Mouse (Mus musculus) cerebellum, adult 9-11 months (tissue): ENCODE measurements around the gene Fosb.

Experiments
- DNase-seq: peaks from one replicate; pipeline ENCODE4 v3.0.0; 2022

Gene Fosb

DNA sequence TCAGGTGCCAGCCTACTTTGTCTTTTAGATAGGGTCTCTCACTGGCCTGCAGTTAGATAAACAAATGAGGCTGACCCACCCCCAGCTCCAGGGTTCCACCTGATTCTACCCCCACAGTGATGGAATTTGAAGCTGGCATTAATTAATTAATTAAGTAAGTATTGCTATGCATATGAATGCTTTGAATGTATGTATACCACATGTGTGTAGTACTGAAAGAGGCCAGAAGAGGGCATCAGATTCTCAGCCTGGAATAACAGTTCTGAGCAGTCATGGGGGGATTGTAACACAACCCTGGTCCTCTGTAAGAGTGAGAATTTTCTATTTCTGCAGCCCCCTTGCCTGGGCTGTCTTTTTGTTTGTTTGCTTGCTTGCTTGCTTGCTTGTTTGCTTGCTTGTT lies 18.6 kb upstream of the Fosb start:
- no peak for DNase-seq

DNA sequence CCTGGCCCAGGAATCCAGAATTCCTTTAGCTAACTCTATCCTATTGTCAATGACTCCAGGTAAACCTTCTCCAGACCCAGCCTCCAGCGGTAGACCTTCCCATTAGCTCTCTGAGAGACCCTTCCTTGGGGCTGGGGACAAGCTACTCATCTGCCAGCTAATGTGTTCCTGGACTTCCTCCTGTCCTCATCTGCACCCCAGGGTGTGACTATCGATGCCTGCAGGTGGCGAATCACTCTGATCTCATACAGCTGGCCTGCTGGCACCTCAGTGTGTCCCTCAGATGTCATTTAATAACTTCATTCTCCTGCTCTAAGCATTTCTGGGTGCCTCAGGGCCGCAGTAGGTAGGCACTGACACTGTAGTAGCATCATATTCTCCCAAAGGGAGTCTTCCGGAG lies 17.9 kb upstream of the Fosb start:
- DNase-seq, result no peak

DNA sequence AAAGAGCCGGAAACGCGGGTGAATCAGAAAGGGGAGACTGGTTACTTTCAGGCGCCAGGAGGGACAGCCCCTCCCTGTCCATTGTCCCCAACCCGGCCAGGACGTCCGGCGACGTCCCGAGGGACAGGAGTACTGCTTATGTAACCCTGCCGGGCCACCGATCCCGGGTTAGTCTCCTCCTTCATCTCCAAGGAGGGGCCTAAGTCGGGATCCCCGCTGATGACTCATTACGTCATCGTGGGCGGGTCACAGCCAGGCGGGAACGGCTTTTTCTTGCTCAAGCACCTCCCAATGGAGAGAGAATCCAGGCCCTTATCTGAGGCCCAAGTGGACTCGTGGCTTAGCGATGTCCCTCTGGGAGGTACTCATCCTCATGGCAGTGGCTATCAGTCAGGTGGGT lies 17.3 kb upstream of the Fosb start:
- DNase-seq, result peak; percentile 89

DNA sequence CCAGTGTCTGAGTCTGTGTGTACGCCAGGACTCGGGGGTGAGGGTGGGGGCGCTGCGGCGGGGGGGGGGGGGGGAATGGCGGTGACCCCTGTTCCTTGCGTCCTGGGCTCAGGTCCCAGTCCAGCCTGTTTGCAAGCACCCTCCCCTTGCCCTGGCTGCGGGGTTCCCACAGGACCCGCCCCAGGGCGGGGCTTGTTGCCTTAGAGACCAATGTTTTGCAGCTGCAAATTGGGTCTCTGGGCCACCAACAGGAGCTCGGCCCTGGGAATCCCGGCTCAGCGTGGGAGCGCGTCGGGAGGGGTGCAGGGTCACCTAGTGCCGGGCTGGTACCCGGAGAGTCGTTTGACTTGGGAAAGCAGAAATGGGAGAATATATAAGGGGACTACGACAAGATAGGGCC lies 16.5 kb upstream of the Fosb start:
- DNase-seq, result peak; percentile 71

DNA sequence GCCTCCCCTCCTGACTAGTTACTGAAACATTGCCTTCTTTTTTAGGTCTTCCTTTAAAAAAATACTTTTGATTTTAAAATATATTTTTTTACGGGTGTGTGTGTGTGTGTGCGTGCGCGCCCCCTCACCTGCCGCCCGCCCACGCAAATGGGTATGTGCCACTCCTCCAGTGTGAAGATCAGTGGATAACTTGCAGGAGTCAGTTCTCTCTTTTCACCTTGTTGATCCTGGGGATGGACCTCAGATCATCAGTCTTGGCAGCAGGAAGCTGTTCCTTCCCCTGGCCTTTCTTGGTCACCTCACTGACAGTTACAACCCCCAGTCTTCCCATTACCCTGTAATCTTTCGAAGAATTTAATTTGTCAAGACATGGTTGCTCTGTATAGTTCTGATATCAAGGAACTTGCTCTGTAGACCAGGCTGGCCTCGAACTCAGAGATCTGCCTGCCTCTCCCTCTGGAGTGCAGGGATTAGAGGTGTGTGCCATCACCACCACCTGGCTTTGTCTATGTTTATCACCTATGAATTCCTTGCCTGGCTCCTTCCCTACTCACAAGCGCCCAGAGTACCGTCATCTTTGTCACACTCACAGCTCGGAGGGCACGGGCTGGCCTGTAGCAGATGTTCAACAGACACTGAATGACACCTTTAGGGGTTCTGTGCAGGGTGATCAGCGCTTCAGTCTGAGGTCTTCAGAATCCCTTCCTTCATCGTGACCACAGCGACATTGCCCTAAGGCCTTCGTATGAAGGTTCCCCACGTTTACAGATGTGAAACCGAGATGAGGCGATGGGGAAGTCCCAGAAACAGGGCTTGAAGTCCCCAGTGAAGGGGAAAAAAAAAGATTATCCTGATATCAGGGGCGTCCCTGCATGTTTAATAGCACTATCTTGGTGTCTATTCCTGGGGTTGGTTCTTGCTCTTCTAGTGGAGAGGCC lies 15.7 kb upstream of the Fosb start:
- DNase-seq, result no peak

DNA sequence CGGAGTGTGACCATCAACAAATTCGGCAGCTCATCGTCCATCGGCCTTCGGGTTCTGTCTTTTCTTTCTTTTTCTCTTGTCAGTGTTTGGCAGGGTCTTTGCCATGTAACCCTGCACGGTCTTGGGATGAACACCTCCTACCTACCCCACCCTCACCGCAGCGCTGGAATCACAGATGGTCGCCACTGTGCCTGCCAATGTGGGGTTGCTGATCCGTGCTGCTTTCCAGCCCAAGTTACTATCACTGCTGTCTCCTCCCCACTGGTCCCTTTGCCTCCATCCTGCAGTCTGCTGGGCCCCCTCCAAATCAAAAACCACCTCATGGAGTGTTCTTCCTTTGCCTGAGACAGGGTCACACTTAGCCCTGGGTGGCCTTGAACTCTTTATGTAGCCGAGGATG lies 14.4 kb upstream of the Fosb start:
- DNase-seq, result no peak

DNA sequence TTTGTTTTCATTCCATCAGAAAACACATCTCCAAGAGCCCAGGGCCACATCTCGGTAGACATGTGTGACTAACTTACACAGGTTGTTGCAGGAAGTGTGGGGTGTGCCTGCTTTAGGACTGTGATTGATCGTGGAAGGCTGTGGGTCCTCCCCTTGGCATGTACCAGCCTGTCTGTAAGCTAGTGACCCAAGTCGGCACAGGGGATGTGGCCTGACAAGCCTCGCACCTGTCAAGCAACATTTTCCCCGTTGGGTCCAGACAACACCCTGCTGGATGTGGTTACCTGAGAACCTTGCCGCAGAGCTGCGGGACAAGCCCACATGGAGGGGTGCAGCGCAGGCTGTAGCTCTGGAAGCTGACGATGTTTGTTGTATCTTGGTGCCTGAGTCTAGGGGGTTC lies 12.6 kb upstream of the Fosb start:
- no peak for DNase-seq

DNA sequence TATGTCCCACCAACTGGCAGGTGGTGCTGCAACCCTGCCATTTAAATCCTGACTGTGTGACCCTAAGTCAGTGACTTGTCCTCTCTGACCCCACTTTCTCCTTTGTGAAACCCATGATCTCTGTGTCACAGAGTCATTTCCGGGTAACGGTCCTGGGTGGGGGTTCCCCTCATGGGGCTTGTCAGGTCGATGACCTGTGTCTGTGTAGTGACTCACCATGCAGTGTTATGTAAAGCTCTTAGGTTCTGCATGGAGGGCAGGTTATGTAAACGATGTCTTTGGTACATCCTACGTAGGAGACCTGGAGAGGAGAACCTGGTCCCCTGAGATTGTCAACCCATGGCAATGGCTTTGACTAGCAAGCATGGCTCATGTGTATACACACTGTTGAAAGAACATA lies 11.6 kb upstream of the Fosb start:
- no peak for DNase-seq

DNA sequence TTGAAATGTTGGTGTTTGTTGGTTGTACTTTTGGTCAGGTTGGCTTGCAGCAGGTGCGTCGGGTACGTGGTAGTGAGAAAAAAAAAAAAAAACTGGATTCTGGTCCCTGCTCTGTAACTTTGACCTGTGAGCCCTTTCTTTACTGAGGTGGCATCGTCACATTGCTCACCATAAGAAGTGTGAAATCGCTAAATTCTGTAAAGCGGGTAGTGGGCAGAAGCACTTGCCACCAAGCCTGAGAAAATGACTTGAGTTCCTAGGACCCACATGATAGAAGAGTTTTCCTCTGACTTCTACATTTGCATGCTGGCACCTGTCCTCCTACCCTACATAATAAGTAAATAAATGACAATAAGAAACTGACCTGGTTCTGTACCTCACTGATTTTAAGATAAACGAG lies 10.8 kb upstream of the Fosb start:
- no peak for DNase-seq

DNA sequence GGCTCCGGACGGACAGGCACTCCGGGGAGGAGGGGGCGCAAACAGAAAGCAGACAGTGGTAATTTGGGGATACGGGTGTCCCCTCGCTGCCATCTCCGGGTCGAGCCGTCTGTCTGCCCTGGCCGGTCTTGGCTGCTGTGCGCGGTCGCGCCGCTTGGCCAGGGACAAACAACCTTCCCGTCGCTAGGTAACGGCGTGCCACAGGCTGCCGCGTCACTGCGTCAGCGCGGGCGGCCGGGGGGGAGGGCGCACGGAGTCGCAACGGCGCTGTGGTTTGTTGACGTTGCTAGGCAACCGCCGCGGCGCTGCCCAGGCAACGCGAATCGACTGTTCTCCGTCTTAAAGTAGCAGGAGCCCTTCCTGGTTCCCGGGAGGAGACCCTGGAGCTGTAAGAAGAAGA lies 10.1 kb upstream of the Fosb start:
- peak; percentile 93 for DNase-seq

DNA sequence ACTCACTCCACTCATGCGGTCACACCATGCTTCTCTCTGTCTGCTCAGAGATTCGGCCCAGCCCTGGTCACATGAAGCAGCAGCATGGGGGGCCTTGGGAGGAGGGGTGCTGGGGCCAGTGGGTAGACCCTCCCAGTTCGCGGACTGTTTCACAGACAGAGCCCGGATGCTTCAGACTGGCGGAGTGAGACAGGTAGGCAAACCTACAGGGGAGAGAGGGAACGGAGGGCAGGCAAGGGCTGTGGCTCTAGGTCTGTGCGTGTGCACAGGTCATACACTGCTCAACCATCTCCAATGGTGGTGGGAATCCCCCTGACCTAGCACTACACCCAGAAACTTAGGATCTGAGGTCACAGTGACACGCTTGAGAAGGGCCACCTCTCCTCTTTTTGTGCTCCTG lies 9.6 kb upstream of the Fosb start:
- peak; percentile 58 for DNase-seq

DNA sequence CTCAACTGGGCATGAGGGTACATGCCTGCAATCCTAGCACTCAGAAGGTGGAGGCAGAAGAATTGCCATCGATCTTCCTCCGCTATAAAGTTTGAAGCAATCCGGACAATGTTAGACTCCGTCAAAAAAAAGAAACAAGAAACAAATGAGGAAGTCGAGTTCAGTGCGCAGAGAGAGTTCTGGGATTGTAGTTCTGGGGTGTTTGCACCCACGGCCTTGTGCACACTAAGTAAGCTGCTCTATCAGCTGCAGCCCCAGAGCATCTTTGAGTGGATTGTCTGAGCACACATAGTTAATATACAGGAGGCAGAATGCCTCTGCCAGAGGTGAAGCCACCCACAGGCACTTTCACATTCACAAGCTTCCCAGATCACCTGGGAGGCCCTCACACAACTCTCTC lies 8.8 kb upstream of the Fosb start:
- no peak for DNase-seq

DNA sequence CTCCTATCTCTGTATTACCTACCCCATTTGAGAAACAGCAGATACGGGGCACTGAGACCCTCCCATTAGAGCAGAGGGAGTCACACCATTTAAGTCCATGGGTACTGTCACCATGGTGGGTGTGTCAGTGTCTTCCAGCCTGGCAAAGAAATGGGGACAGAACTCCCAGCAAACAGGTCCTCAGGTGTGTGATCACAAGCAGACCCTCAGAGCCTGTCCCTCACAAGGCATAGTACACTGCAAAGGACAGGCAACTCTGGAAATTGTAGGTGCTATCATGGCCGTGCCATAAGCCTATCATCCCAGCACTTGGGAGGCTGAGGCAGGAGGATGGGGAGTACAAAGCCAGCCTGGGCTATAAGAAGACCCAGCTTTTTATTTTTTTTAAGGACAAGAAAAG lies 8.3 kb upstream of the Fosb start:
- DNase-seq, result no peak

DNA sequence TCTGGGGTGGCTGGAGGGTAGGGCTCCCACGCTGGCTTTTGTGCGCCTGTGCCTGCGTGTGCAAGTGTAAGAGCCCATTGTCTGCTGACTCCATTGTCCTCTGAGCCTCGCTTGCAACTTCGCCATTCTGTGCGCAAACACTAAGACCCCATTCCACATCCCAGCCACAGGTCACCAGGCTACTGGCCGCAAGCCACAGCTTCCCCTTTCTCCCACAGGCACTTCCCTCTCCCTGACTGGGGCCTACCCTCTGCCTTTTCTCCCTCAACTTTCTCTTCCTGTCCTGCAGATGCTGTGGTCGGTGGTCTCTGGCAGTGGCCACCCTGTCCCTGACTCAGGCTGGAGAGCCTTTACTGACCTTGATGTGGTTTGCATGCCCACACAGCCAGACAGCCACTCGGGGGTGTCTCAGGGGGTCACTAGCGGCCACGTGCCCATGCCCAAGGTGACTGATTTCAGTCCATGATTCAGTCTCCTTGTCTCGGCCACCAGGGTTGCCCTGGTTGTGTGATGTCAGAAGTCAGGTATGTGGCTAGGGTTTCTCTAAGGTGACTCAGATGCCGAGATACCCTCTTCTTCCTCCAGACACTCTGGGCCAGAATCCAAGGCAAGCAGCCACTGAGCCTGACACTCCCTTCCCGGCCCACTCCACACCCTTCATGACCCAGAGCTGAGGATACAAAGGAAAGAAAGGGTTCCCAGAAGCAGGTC lies 6.8 kb upstream of the Fosb start:
- DNase-seq, result no peak

DNA sequence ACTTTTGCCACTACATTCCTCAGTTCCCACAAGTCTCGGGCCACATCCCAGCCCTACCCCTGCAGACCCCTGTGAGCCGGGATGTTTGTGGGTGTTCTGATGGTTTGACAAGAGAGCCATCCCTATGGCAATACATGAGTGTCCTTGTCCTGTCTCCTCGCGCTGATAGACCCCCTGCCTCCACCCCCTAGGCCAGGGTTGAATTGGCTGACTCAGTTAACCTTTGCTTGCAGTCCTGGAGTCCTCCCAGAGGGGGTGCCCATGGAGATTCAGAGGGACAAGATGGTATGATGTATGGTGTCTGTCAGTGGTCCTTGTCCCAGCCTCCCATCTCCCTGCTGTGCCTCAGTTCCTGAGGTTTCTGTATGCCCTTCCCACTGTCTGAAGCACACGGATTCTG lies 4.2 kb upstream of the Fosb start:
- DNase-seq, result no peak

DNA sequence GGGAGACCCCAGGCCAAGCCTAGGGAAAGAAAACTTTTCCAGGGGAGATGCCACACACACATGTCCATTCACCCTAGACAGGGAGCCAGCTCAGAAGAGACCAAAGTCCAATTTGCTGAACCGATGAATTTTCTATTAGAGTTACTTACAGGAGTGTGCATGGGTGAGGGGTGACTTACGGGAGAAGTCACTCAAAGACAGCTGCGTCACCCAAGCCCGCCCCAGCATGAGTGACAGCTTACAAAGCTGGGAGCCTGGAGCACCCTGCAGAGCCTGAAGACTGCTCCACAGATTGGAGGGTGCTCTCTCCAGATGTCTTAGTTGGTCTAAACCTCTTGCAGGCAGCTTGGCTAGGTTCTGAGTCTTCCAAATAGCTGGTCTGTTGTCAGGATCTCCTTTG lies 2.1 kb upstream of the Fosb start:
- no peak for DNase-seq

DNA sequence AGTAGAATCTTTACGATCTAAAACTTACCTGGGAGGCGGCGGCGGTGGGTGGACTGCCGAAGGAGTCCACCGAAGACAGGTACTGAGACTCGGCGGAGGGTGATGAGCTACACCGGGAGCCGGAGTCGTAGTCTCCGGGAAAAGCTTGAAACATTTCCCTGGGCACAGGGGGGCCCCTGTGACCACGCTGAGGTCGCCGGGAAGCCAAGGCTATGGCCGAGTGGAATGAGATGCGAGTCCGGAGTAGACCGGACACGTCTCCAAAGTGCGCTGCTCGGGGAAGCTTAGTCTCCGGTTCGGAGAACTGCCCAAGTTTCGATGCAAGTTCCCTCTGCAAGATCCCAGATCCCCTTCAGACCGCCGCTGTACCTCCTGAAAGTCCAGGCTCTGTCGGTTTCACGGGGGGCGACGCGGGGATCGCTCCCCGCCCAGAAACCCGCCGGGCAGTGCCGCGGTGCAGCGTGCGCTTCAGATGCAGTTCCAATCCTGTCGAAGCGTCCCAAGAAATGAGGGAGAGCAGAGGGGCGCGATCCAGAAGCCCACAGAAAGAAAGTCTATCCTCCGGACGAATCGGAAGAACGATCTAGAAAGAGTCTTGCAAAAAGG lies 470 bp downstream of the Fosb start:
- DNase-seq, result peak; percentile 61

DNA sequence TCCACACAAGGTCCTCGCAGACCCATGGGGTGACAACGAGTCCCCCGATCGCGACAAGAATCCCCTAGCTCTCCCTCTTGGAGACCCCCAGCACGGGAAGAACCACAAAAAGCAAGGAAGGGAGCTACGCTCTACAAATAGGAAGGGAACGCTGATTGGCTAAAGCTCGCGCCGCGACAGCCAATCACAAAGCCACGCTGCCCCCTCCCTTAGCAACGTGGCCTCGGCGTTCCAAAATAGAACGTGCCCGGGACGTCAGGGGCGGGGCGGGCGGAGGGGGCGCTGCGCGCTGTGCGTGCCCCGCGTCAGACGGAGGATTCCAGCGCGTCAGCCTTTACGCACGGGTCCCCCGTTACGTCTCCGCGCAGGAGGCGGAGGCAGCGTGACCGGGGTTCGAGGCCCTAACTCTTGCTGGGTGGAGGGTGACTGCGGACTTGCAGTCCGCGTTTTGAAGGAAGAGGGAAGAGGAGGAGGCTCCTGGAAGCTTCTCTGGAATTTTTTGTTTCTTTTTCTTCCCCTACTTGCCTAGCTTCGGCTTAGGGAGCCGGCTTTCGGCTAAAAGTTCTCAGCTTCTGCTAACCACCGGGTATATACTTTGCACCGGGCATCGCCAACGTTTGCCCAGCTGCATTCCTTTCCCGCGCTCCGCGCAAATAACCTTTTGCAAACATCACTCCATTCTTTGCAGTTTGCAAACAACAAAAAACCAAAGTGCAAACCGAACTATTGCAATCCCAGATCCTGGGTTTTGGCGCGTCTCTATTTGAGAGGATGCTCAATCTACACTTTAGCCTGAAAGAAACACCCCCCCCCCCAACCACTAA lies 1.2 kb downstream of the Fosb start:
- DNase-seq, result peak; percentile 97

DNA sequence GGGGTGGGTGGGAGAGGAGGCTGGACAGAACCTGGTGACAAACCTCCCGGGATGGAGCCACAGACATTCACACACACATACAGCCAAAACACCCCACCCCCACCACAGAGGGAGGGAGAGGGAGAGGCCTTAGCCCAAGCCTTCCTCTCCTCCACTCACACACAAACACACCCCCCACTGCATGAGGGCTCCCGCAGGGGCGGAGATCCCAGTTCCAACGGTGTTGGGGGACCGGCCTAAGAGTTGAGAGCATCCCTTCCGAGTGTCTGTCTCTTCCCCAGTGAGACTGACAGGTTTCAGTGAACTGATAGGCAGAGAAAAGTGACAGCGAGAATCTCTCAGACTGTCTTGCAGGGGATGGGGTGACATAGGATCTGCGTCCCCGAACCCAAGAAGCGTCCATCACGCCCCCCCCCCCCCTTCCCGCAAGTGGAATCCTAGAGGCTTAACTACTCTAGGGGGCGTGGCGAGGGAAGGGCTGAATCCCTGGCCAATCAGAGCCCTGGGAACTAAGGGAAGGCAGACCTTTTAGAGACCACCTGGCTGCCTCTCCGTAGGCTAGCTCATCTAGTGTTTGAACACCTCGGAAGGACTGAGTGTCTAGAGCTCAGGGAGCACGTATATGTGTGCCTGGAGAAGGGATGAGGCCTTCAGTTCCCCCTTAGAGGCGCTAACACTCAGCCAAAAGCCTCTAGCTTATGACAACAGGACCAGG lies 2.0 kb downstream of the Fosb start:
- DNase-seq, result peak; percentile 87

DNA sequence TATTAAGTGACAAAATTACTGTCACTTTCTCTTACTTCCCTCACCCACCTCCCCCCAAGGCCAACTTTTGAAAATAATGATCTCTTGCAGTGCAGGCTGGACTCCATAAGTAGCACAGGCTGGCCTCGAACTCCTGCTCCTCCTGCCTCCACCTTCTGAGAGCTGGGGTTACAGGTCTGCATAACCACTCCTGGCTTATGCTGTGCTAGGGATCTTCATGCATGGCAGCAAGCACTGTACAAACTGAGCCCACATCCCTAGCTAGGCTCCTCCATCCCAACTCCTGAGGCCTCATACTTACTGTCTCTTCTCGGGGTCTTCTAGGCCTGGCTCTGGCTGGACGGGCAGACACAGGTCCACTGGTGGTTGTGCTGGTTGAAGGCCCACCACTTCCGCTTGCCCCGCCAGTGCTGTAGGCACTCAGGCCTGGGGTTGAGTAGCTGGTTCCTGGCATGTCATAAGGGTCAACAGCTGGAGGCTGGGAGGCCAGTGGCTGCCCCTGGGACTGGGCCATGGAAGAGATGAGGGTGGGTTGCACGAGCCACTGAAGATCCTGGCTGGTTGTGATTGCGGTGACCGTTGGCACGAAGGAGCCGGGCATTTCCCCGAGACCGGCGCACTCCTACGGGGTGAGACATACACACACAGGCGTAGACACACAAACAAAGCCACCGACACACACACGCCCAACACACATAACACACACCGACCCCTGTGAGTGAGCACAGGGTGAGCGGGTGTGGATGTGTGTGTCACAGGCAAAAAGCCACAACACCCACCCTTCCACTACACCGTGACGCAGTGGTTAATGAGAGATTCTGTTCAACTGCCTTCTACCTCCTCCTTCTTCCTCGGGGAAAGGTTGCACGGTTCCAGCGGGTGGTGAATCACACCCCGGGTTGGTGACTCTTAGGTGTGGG lies 2.8 kb downstream of the Fosb start:
- DNase-seq, result peak; percentile 76
